Mouse (Mus musculus) stomach, postnatal 0 days (tissue): Measurements from ENCODE around the gene Palmd. TPM values are rescaled to one million over a fixed set of nuclear protein-coding genes. Genes with fewer than 3 reads are reported as not detected.

Source experiments
- ATAC-seq: fragments of 200-750 bp; cut with Nextera tagmentation; 2 replicates; pipeline ENCODE4 v1.8.0; 2017; ENCODE audit not compliant: low FRiP score, low TSS enrichment
- DNase-seq: peaks from one replicate; pipeline ENCODE4 v3.0.0-alpha.2; 2016; ENCODE audit warnings: low spot score
- H3K27ac ChIP-seq: fragments of 300-500 bp; sonication (generic); replicated peaks from 2 replicates; pipeline ENCODE4 v1.5.1; 2014; ENCODE audit warnings: mild to moderate bottlenecking, control low read depth
- H3K27me3 ChIP-seq: fragments of 300-500 bp; sonication (generic); 2 replicates; pipeline ENCODE4 v1.6.1; 2014; ENCODE audit warnings: low read length; ENCODE audit not compliant: control insufficient read depth, insufficient read depth
- H3K36me3 ChIP-seq: fragments of 300-500 bp; sonication (generic); 2 replicates; pipeline ENCODE4 v1.6.1; 2014; ENCODE audit warnings: low read length, mixed read lengths; ENCODE audit not compliant: control insufficient read depth, insufficient read depth
- H3K4me1 ChIP-seq: fragments of 300-500 bp; sonication (generic); replicated peaks from 2 replicates; pipeline ENCODE4 v1.6.1; 2014; ENCODE audit warnings: antibody characterized with exemption; ENCODE audit not compliant: control insufficient read depth, insufficient read depth
- H3K4me2 ChIP-seq: fragments of 300-500 bp; sonication (generic); replicated peaks from 2 replicates; pipeline ENCODE4 v1.6.1; 2014; ENCODE audit warnings: low read depth, mild to moderate bottlenecking, control low read depth, moderate library complexity
- H3K4me3 ChIP-seq: fragments of 300-500 bp; sonication (generic); 2 replicates; pipeline ENCODE4 v1.5.1; 2014; ENCODE audit warnings: low read depth, low read length, control low read depth
- H3K9ac ChIP-seq: fragments of 300-500 bp; sonication (generic); 2 replicates; pipeline ENCODE4 v1.6.1; 2014; ENCODE audit warnings: mild to moderate bottlenecking, low read length, control low read depth, mixed read lengths
- H3K9me3 ChIP-seq: fragments of 300-500 bp; sonication (generic); 2 replicates; pipeline ENCODE4 v1.6.1; 2016; ENCODE audit warnings: low read length; ENCODE audit not compliant: control insufficient read depth
- CTCF ChIP-seq: IDR thresholded peaks from 2 replicates; pipeline ENCODE4 v1.5.1; 2016; ENCODE audit warnings: antibody characterized with exemption, low read depth, mild to moderate bottlenecking, moderate library complexity
- EP300 ChIP-seq: optimal IDR thresholded peaks from 2 replicates; pipeline ENCODE3; 2016; ENCODE audit warnings: antibody characterized with exemption
- WGBS: fragments of 180-500 bp; shearing (Covaris S2); extraction: QIAGEN DNeasy Blood & Tissue Kit; methylation state at CpG from one replicate; pipeline ENCODE4 v1.1.7; 2014; 5-methylcytosine and 5-hydroxymethylcytosine counted together
- polyA plus RNA-seq: library from polyadenylated mRNA; unstranded; fragments of >200 nt; fragmentation: Nextera tagmentation; extraction: Ambion mirVana; gene quantifications from 2 replicates; pipeline ENCODE4 v1.2.1, GENCODE M21; 2015

Palmd gene
- polyA plus RNA-seq, 1 experiment from 2014 or later = 7.6 TPM

DNA sequence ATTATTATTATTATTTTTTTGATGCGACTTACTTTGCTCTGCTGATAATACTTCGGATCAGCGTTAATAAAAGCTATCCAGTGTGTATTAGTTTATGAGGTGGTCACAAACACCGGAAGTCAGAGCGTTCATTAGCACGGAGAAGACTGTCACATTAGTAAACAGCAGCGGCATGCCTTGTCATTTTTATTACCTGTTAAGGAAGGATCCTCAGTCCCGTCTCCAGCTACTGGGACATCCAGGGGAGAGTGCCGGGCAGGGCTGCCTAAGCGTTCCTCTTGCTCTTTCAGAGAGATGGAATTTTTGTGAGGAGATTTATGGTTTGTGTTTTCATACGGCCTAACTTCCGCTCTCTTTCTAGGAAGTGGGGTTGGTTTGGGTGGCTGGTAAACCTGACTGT lies 45.7 kb downstream of the Palmd start:
- H3K36me3 ChIP-seq = no peaks in the 10 kb centered on the region
- H3K9ac ChIP-seq = no peak overlapping the region
- TF ChIP-seq CTCF (no peak), EP300 (no peak)
- H3K9me3 ChIP-seq = no peaks in the 10 kb centered on the region
- ATAC-seq (no peak), DNase-seq (no peak)
- H3K4me2 ChIP-seq = no peak overlapping the region; the same call in 1 of the 2 replicates
- no peak overlapping the region for H3K4me3 ChIP-seq
- no peaks in the 10 kb centered on the region for H3K27me3 ChIP-seq
- H3K27ac ChIP-seq = no peak overlapping the region
- whole genome bisulfite sequencing = 56% methylated on average over 12 of the region's 12 CpGs
- no peaks in the 10 kb centered on the region for H3K4me1 ChIP-seq

GRCm38 (mm10) chr3:116921535-116921934 lies 47.3 kb downstream of the Palmd start:
- H3K4me2 ChIP-seq = no peak overlapping the region
- WGBS = 75% methylated on average over 3 of the region's 3 CpGs
- no peak overlapping the region for H3K9ac ChIP-seq
- no peak overlapping the region for H3K4me3 ChIP-seq
- H3K9me3 ChIP-seq = no peaks in the 10 kb centered on the region
- H3K36me3 ChIP-seq = no peaks in the 10 kb centered on the region
- no peak for TF ChIP-seq EP300
- TF ChIP-seq CTCF = no peak
- ATAC-seq (no peak), DNase-seq (no peak)
- H3K27ac ChIP-seq = no peak overlapping the region
- H3K4me1 ChIP-seq = no peaks in the 10 kb centered on the region
- H3K27me3 ChIP-seq = no peaks in the 10 kb centered on the region

DNA sequence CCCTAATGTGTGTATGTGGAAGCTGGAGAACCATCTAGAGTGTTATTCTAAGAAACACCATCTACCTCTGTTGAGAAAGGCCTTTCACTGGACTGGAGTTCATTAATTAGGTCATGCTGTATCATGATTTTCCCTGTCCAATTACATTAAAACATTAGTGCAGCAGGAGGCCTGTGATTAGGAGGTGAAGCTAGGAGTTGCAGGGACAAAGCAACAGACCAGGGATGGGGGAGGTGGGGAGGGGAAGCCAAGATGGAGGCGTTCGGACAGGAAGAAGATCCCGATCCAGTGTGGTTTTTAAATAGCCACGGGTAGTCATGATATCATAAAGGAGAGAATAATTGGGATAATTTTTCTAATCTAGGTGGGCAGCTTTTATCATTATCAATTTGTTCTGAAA lies 51.8 kb downstream of the Palmd start:
- Histone ChIP-seq H3K27ac (no peak overlapping the region), H3K4me1 (no peaks in the 10 kb centered on the region), H3K4me2 (no peak overlapping the region), H3K27me3 (no peaks in the 10 kb centered on the region), H3K9ac (no peak overlapping the region), H3K4me3 (no peak overlapping the region), H3K36me3 (no peaks in the 10 kb centered on the region), H3K9me3 (no peaks in the 10 kb centered on the region)
- 91% methylated on average over 4 of the region's 4 CpGs for WGBS
- no peak for ATAC-seq
- no peak for DNase-seq
- TF ChIP-seq CTCF = no peak
- TF ChIP-seq EP300 = no peak

- Histone ChIP-seq H3K27me3 (no peaks in the 10 kb centered on the region), H3K9ac (no peak overlapping the region), H3K36me3 (no peaks in the 10 kb centered on the region), H3K4me3 (no peak overlapping the region), H3K9me3 (no peaks in the 10 kb centered on the region), H3K27ac (no peak overlapping the region), H3K4me2 (no peak overlapping the region), H3K4me1 (no peaks in the 10 kb centered on the region)
- no peak for TF ChIP-seq EP300
- no peak for TF ChIP-seq CTCF
- DNase-seq = no peak
- no peak for ATAC-seq
- WGBS = 69% methylated on average over 3 of the region's 3 CpGs
These were observed 53.9 kb downstream of the Palmd start for GRCm38 (mm10) chr3:116914931-116915330.

- no peak overlapping the region for H3K4me3 ChIP-seq
- 78% methylated on average over 6 of the region's 6 CpGs for WGBS
- ATAC-seq (no peak), DNase-seq (no peak)
- no peaks in the 10 kb centered on the region for H3K9me3 ChIP-seq
- no peaks in the 10 kb centered on the region for H3K4me1 ChIP-seq
- no peak overlapping the region for H3K27ac ChIP-seq
- no peak for TF ChIP-seq EP300
- no peak for TF ChIP-seq CTCF
- H3K9ac ChIP-seq = no peak overlapping the region
- no peaks in the 10 kb centered on the region for H3K27me3 ChIP-seq
- no peak overlapping the region for H3K4me2 ChIP-seq
- no peaks in the 10 kb centered on the region for H3K36me3 ChIP-seq
These were observed 54.4 kb downstream of the Palmd start for GRCm38 (mm10) chr3:116914374-116914773.

- Histone ChIP-seq H3K27me3 (no peaks in the 10 kb centered on the region), H3K9ac (no peak overlapping the region), H3K9me3 (no peaks in the 10 kb centered on the region), H3K4me3 (no peak overlapping the region), H3K36me3 (no peaks in the 10 kb centered on the region), H3K4me2 (no peak overlapping the region), H3K4me1 (no peaks in the 10 kb centered on the region), H3K27ac (no peak overlapping the region)
- ATAC-seq (no peak), DNase-seq (no peak)
- WGBS = 77% methylated on average over 9 of the region's 9 CpGs
- TF ChIP-seq CTCF (no peak), EP300 (no peak)
These were observed 62.2 kb downstream of the Palmd start for GRCm38 (mm10) chr3:116906596-116906995.
